Mouse (Mus musculus) mature B cell (primary cell): ENCODE results near the gene Gm16181.

Source experiments
- in situ Hi-C: fragments of 300-500 bp; cut with MboI; formaldehyde crosslinking; loops from 2 replicates; pipeline ENCODE4 v1.14.3; 2019

Gm16181 gene

GRCm38 (mm10) chr17:35250348-35251120 lies 29.9 kb downstream of the Gm16181 start:
- in situ Hi-C loops = no loop called here

DNA sequence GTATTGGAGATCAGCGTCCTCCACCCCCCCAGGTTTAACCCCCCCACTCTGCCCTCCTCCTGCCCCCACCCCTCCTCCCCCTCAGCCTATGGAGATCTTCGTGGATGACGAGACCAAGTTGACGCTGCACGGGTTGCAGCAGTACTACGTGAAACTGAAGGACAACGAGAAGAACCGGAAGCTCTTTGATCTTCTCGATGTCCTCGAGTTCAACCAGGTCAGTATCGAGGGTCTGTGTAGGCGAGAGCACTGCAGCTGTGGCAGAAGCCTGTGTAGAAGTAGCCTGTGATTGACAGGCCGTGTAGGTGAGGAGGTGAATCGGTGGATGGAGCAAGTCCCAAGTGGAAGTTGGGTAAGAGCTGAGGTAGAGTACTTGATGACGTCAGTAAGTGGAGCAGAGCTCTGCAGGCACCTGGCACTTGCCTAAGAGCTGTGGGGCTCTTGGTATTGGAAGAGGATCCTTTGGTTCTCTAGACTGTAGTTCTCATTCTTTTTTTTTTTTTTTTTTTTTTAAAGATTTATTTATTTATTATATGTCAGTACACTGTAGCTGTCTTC lies 30.6 kb downstream of the Gm16181 start:
- in situ Hi-C loops = no loop called here

GRCm38 (mm10) chr17:35251981-35252380 lies 31.3 kb downstream of the Gm16181 start:
- in situ Hi-C loops = no loop called here

DNA sequence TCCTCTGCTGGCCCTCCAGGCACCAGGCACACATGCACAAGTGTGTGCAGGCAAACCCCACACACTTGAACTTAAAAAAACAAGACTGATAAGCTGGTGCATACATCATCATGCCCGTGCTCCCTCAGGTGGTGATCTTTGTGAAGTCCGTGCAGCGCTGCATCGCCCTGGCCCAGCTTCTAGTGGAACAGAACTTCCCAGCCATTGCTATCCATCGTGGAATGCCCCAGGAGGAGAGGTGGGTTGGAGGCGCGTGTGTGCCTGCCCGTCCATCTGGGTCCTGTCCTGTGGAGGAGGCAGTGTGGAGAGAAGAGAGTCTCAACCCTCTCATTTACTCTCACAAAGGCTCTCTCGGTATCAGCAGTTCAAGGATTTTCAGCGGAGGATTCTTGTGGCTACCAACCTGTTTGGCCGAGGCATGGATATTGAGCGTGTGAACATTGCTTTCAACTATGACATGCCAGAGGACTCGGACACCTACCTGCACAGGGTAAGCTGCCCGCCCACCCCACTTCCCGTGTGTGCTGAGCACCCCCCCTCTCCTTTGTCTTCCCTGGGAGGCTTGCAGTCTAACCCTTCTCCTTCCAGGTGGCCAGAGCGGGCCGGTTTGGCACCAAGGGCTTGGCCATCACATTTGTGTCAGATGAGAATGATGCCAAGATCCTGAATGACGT lies 32.1 kb downstream of the Gm16181 start:
- in situ Hi-C loops = no loop called here

DNA sequence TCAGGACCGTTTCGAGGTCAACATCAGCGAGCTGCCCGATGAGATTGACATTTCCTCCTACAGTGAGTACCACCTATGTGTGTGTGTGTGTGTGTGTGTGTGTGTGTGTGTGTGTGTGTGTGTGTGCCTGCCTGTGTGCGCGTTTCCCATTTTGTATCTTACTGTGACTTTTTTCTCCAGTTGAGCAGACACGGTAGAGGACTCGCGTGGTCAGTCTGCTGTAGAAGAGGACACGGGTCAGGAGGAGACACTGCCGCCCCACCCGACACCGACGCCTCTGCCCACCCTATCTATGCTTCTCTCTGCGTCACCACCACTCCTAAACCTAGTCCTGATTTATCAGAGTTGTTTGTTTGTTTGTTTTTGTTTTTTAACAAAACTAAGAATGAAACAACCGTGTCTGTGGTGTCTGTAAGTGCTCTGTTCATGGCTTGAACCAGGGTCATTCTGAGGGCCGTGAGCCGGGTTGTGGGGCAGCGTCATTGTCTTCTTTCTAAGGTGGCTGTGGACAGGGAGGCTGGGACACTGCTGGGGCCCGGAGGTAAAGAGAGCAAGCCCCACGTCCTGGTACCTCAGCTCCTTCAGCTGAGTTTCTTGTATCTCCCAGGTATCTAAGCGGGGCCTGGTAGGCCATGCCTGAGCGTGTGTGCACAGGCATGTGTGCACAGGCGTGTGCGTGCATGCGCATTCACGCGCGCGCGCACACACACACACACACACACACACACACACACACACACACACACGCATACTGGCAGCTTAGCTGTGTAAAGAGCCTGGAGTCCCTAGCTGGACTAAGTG lies 32.9 kb downstream of the Gm16181 start:
- in situ Hi-C loops = no loop called here

GRCm38 (mm10) chr17:35254241-35255098 lies 33.8 kb downstream of the Gm16181 start:
- in situ Hi-C loops = no loop called here

DNA sequence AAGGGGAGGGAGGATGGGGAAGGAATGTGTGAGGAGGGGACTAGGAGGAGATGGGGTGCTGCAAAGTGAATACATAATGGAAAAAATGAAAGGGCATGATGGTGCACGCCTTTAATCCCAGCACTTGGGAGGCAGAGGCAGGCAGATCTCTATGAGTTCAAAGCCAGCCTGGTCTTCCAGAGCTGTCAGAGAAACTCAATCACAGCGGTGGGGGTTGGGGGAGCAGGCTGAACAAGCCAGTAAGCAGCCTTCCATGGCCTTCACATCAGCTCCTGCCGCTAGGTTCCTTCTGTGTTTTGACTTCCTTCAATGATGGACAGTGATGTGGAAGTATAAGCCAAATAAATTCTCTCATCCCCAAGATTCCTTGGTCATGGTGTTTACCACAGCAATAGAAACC lies 34.7 kb downstream of the Gm16181 start:
- in situ Hi-C loops = no loop called here

- in situ Hi-C loops = no loop called here
Observed at GRCm38 (mm10) chr17:35255704-35256103, 35.1 kb downstream of the Gm16181 start.

DNA sequence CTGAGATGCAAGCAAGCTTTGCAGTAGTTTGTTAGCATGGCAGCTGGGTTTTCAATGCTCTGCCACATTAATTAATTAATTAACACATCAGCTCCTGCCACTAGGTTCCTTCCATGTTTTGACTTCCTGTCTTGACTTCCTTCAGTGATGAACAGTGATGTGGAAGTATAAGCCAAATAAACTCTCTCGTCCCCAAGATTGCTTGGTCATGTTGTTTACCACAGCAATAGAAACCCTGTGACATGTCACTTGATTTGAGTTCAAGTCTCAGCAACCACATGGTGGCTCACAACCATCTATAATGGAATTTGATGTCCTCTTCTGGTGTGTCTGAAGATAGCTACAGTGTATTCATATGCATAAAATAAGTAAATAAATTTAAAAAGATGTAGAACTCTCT lies 36.7 kb downstream of the Gm16181 start:
- in situ Hi-C loops = no loop called here

GRCm38 (mm10) chr17:35257824-35258491 lies 37.3 kb downstream of the Gm16181 start:
- in situ Hi-C loops = no loop called here

DNA sequence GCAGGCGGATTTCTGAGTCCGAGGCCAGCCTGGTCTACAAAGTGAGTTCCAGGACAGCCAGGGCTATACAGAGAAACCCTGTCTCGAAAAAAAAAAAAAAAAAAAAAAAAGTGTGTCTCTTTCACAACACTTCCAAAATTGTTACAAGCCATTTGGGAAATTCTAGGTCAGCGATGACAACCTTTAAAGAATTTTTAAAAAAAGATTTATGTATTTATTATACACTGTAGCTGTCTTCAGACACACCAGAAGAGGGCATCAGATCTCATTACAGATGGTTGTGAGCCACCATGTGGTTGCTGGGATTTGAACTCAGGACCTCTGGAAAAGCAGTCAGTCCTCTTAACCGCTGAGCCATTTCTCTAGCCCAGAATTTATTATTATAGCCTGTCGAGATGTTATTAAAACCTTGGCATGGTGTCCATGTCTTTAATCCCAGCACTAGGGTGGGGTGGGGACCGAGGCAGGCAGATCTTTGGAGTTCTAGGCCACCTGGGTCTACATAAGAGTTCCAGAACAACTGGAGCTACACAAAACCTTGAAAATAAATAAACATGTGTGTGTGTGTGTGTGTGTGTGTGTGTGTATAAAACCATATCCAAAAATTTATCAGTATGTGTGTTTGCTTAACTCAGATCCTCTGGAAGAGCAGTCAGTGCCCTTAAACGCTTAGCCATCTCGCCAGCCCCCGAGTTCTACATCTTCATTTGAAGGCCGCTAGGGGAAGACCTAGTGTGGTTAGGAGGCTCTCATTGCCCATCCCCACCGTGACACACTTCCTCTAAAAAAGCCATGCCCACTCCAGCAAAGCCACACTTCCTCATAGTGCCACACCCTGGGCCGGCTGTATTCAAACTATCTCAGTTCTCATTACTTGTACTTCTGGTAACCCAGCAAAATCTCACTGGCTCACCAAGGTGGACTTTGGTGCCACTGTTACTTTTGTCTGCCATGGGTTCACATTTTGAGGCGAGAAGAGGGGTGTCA lies 38.2 kb downstream of the Gm16181 start:
- in situ Hi-C loops = no loop called here

DNA sequence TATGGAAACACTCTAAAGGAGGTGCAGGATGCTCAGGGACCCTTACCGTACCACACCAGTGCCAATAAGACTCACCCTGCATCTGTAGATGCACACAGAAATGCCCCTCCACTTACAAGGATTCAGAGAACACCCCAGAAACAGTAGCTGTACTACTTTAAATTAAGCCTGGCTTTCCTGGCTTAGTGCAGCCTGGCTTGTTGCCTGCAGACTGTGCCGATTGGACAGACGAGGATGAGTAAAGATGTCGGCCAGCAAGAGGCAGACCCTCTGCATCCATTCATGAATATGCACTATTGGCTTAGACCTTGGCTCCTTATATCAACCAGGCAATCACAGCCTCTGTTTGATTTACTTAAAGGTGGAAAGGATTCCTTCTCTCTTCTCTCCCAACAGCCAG lies 39.0 kb downstream of the Gm16181 start:
- in situ Hi-C loops = no loop called here

- in situ Hi-C loops = no loop called here
Observed at GRCm38 (mm10) chr17:35261651-35262050, 41.0 kb downstream of the Gm16181 start.

- in situ Hi-C loops = no loop called here
Observed at GRCm38 (mm10) chr17:35262664-35263522, 42.3 kb downstream of the Gm16181 start, which contains the start of gene H2-D1. H2-D1 (plus strand) TSS chr17:35262730.

DNA sequence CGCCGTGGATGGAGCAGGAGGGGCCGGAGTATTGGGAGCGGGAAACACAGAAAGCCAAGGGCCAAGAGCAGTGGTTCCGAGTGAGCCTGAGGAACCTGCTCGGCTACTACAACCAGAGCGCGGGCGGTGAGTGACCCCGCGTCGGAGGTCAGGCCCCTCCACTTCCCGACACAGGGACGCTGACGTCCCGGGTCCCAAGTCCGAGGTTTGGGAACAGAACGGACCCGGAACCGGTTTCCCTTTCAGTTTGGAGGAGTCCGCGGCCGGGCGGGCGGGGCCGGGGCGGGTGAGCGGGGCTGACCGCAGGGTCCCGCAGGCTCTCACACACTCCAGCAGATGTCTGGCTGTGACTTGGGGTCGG lies 42.9 kb downstream of the Gm16181 start:
- in situ Hi-C loops = no loop called here

DNA sequence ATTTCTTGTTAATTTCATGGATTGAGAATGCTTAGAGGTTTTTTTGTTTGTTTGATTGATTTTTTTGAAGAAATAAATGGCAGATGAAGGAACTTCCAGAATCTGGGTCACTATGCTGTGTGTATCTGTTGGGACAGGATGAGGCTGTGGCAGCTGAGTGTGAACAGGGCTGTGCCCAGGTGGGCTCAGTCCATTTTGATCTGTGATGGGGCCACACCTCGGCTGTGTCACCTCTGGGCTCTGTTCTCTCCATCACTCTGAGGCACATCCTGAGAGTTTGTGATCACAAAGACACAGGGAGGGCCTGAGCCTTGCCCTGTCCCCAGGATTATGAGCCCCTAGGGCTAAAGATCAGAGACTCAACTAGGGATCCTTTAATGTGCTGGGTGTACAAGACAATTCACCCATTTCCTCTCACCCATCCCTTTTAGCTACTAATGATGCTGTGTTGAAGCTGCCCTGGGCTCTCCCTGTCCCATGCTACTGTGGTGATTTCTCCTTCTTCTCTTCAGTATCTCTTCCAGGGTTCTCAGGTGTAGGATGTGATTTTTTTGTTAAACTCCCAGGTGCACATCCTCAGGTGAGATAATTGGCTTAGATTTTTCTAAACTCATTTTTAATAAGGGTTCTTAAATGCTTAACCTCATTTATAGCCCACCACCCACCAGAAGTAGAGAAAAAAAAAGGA lies 46.9 kb downstream of the Gm16181 start:
- in situ Hi-C loops = no loop called here

- in situ Hi-C loops = no loop called here
Observed at GRCm38 (mm10) chr17:35269653-35270347, 49.2 kb downstream of the Gm16181 start.
